ENCODE assay signal across 12 mouse cellular contexts in the genomic region with DNA sequence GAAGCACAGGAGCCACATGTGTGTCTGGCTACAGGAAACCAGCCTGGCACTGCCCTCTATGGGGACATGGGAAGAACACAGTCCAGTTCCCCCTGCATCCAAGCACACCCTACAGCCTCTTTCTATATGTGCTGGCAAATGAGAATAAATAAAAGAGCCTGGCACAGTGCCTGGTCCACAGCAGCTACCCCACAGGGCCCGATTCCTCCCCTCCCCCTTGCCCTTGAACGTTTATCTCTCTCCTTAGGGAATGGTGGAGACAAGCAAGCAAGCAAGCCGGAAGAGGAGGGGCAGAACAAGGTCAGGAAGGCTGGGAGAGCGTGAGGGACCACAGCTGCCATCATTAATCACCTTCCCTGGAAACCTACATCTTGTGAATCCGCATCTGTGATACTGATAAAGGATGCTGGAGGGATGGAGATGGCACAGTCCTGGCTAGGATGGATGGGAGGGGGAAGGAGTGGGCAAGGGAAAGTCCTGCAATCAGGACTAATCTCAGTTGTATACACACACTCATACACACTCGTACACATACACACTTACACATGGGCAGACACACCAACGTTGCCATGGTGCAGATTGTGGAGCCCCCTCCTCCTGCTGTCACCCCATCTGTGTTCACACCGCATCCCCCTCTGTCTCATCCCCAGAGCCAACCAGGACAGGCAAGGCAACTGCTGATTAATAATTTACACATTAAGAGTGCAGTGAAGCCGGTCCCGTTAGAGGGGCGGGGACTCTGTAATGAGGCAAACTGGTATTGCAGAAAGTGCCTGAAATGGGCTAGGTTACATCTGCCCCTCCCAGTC. TPM values are rescaled to one million over a fixed set of nuclear protein-coding genes. Genes with fewer than 3 reads are reported as not detected.
A peak's percentile ranks its signal among the peaks of the same experiment; 100 is the strongest.
DNase-seq lines count a peak whose midpoint lies in the region; ATAC-seq and TF ChIP-seq lines count a peak whose summit lies in the region.
"Had no signal": no experiment of that assay in that cellular context is flagged by ENCODE, and none has a peak within 500 bp of the region (broad histone marks: within the 10 kb centered on the region; RNA-seq: fewer than 3 reads in every experiment).

No protein-coding gene starts in this region.

- no peaks in the 10 kb centered on the region for H3K9me3 ChIP-seq in forebrain, embryonic 12.5 days
- no peaks in the 10 kb centered on the region for H3K9me3 ChIP-seq in neural tube, embryonic 14.5 days (ENCODE audit: control insufficient read depth, low read length)
- H3K9me3 ChIP-seq: liver, embryonic 12.5 days had no signal

- no peak overlapping the region for H3K4me3 ChIP-seq in forebrain, embryonic 12.5 days (replicated peaks)
- H3K4me3 ChIP-seq in layer of hippocampus, adult 2 months: no peak overlapping the region
- no peak overlapping the region for H3K4me3 ChIP-seq in neural tube, embryonic 14.5 days (ENCODE audit: low read depth, low read length)
- H3K4me3 ChIP-seq: liver, embryonic 12.5 days had no signal

- no peak overlapping the region for H3K9ac ChIP-seq in forebrain, embryonic 12.5 days
- H3K9ac ChIP-seq in neural tube, embryonic 14.5 days (replicated peaks; ENCODE audit: low read depth, low read length): no peak overlapping the region
- H3K9ac ChIP-seq: liver, embryonic 12.5 days had no signal

- peak; percentile 65 for DNase-seq in left cerebral cortex, postnatal 4 days
- DNase-seq in left cerebral cortex, postnatal 14 days (ENCODE audit: low spot score in 2 of 2): no peak
- DNase-seq in layer of hippocampus, adult 2 months (ENCODE audit: low spot score in 2 of 2): peak; percentile 49 to 73
- no peak for DNase-seq in testis, postnatal 10 days (ENCODE audit: low spot score)
- no peak for DNase-seq in thymus, postnatal 0 days (ENCODE audit: low spot score)
- no peak for DNase-seq in kidney, postnatal 10 days
- DNase-seq: gastrocnemius, postnatal 25 days; heart, postnatal 14 days; kidney, postnatal 36 days had no signal

- no peaks in the 10 kb centered on the region for H3K36me3 ChIP-seq in forebrain, embryonic 12.5 days (replicated peaks)
- no peaks in the 10 kb centered on the region for H3K36me3 ChIP-seq in neural tube, embryonic 14.5 days (ENCODE audit: control insufficient read depth, insufficient read depth, low read length)
- H3K36me3 ChIP-seq: liver, embryonic 12.5 days had no signal

- 57% methylated on average over 11 of the region's 11 CpGs for WGBS in forebrain, embryonic 12.5 days
- 29% methylated on average over 11 of the region's 11 CpGs for WGBS in neural tube, embryonic 14.5 days

- H3K4me2 ChIP-seq in forebrain, embryonic 12.5 days: no peak overlapping the region
- no peak overlapping the region for H3K4me2 ChIP-seq in neural tube, embryonic 14.5 days (ENCODE audit: low read depth, low read length)
- H3K4me2 ChIP-seq: liver, embryonic 12.5 days had no signal

- peak; percentile 81 for ATAC-seq in forebrain, embryonic 12.5 days (ENCODE audit: low FRiP score)
- peak; percentile 77 for ATAC-seq in neural tube, embryonic 14.5 days (ENCODE audit: low read depth)
- ATAC-seq: liver, embryonic 12.5 days had no signal

- peak overlapping the region; percentile 65 for H3K27ac ChIP-seq in forebrain, embryonic 12.5 days
- H3K27ac ChIP-seq in layer of hippocampus, adult 2 months: no peak overlapping the region; the same call in 1 of the 2 replicates
- peak overlapping the region; percentile 66 for H3K27ac ChIP-seq in neural tube, embryonic 14.5 days (ENCODE audit: low read depth, low read length)
- H3K27ac ChIP-seq: liver, embryonic 12.5 days had no signal

- TF ChIP-seq CTCF in layer of hippocampus, adult 2 months (conservative IDR thresholded peaks at IDR 0.05): peak; percentile 43

- H3K27me3 ChIP-seq in forebrain, embryonic 12.5 days: no peaks in the 10 kb centered on the region
- H3K27me3 ChIP-seq in neural tube, embryonic 14.5 days (ENCODE audit: control insufficient read depth, insufficient read depth, low read length): no peaks in the 10 kb centered on the region
- H3K27me3 ChIP-seq: liver, embryonic 12.5 days had no signal

- peaks cover 16% of the 10 kb centered on the region for H3K4me1 ChIP-seq in forebrain, embryonic 12.5 days
- peaks cover 5% of the 10 kb centered on the region for H3K4me1 ChIP-seq in neural tube, embryonic 14.5 days (ENCODE audit: control insufficient read depth, insufficient read depth, low read length)
- H3K4me1 ChIP-seq: liver, embryonic 12.5 days had no signal

- intact Hi-C loops in left cerebral cortex, postnatal 4 days (cut with DNase I): no loop called here
- intact Hi-C loops in left cerebral cortex, postnatal 14 days (cut with DNase I): no loop called here

RNA-seq across cellular contexts. Expression of gene Nectin1, which starts 44.2 kb away (rescaled TPM):
- 10 to 100 TPM; 87.7 to 95.8 TPM for total RNA-seq in left cerebral cortex, postnatal 4 days (2021)
- total RNA-seq in left cerebral cortex, postnatal 14 days (2021): 10 to 100 TPM; 82.6 to 93.4 TPM
- 11.4 and 12.1 TPM in 2 replicates for polyA plus RNA-seq in forebrain, embryonic 12.5 days (2016; fragmentation: Nextera tagmentation; extraction: Ambion mirVana)
- 10 to 100 TPM; 67.2 to 72.6 TPM for total RNA-seq in layer of hippocampus, adult 2 months (2021)
- 14.9 and 21.1 TPM in 2 replicates for polyA plus RNA-seq in neural tube, embryonic 14.5 days (2014; fragmentation: Nextera tagmentation; extraction: Ambion mirVana)
- 7.7 and 9.9 TPM in 2 replicates for polyA plus RNA-seq in thymus, postnatal 0 days (2015; fragmentation: Nextera tagmentation; extraction: Ambion mirVana)

Comparison
In these comparisons a context has a peak if more than half of its experiments do, and no peak if none do; other contexts are left out.
1. DNase-seq: peak in left cerebral cortex, postnatal 4 days (single experiment) and layer of hippocampus, adult 2 months (2 of 2); none in left cerebral cortex, postnatal 14 days (0 of 2), testis, postnatal 10 days (single experiment), thymus, postnatal 0 days (single experiment) and kidney, postnatal 10 days (single experiment).